Mouse (Mus musculus) cerebellum, adult 2 months (tissue): ENCODE measurements around the gene Olfr221.
A peak's percentile ranks its signal among the peaks of the same experiment; 100 is the strongest.

Experiments
- CTCF ChIP-seq: fragments of 200-500 bp; IDR thresholded peaks from 2 replicates; pipeline ENCODE4 v1.5.1; 2011; ENCODE audit warnings: low read depth, mild to moderate bottlenecking, control low read depth, low read length, moderate library complexity, borderline replicate concordance; ENCODE audit not compliant: insufficient read depth
- POLR2A ChIP-seq: fragments of 200-500 bp; IDR thresholded peaks from 2 replicates; pipeline ENCODE4 v1.6.1; 2011; ENCODE audit warnings: low read length, control low read depth, borderline replicate concordance; ENCODE audit not compliant: insufficient read depth

GRCm38 (mm10) chr14:52008321-52009203 lies 33.7 kb downstream of the Olfr221 start:
- TF ChIP-seq CTCF (peak; percentile 99), POLR2A (0 out of 2 replicates have a peak, but pooled peaks have one; percentile 33)
